Mouse (Mus musculus): ENCODE results near the gene Bri3bp.

DNA sequence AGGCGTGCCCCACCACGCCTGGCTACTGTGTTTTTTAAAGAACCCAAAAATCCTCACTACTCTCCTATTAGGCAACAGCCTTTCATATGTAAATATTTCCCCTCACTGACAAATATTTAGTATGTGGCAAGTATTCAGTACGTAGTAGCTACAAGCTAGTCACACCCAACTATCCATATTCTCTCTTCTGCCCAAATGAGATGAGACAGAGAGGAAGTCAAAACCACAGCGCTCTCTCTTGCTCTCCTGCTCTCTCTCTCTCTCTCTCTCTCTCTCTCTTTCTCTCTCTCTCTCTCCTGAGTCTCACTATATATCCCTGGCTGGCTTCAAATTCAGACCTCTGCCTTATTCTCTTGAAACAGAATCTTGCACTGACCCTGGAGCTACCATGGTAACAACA, 3.2 kb downstream of the Bri3bp start:
- TF ChIP-seq CTCF (IDR thresholded peaks at IDR 0.05; ENCODE audit: low read depth) (no peak), EP300 (IDR thresholded peaks at IDR 0.05; ENCODE audit: low read depth) (no peak)
